8 mouse cellular contexts compared by ENCODE assay signal in the genomic region with DNA sequence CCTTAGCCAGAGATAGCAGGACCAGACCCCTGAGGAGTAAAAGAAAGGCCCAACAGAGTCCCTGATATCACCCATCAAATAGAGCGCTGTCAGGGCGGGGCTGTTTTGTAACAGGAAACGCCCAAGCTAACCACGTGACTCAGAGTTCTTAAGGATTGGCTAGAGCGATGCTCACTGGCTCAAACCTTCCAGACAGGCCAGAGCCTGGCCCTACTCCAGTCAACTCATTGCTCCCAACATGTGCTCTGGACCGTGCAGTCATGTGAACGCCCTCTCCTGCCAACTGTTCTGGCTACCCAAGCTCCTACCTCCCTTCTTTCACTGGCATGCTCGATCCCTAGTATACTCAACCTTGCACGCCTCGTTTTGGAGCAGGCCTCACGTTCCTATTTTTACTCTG.
DNase-seq lines count a peak whose midpoint lies in the region; ATAC-seq lines count a peak whose summit lies in the region.

No protein-coding gene starts in this region.

- H3K4me1 ChIP-seq in embryonic facial prominence, embryonic 15.5 days = peaks cover 49% of the 10 kb centered on the region
- H3K4me1 ChIP-seq in heart, embryonic 16.5 days (ENCODE audit: control insufficient read depth, insufficient read depth, low read length) = peaks cover 32% of the 10 kb centered on the region

- H3K27ac ChIP-seq in embryonic facial prominence, embryonic 15.5 days (replicated peaks) = no peak overlapping the region
- peak overlapping the region; percentile 77 for H3K27ac ChIP-seq in heart, embryonic 16.5 days (ENCODE audit: low read length)

- WGBS in embryonic facial prominence, embryonic 15.5 days = 67% methylated on average over 11 of the region's 11 CpGs
- 49% methylated on average over 11 of the region's 11 CpGs for WGBS in heart, embryonic 16.5 days

- no peak overlapping the region for H3K4me2 ChIP-seq in embryonic facial prominence, embryonic 15.5 days (replicated peaks)
- H3K4me2 ChIP-seq in heart, embryonic 16.5 days (ENCODE audit: low read depth, low read length) = no peak overlapping the region

- H3K36me3 ChIP-seq in embryonic facial prominence, embryonic 15.5 days = no peaks in the 10 kb centered on the region
- no peaks in the 10 kb centered on the region for H3K36me3 ChIP-seq in heart, embryonic 16.5 days (ENCODE audit: control insufficient read depth, insufficient read depth)

- H3K4me3 ChIP-seq in embryonic facial prominence, embryonic 15.5 days (replicated peaks) = no peak overlapping the region
- H3K4me3 ChIP-seq in heart, embryonic 16.5 days (ENCODE audit: low read length) = no peak overlapping the region

- H3K9me3 ChIP-seq in embryonic facial prominence, embryonic 15.5 days (replicated peaks) = no peaks in the 10 kb centered on the region
- no peaks in the 10 kb centered on the region for H3K9me3 ChIP-seq in heart, embryonic 16.5 days (replicated peaks; ENCODE audit: control insufficient read depth, low read length)

- peak; percentile 53 for DNase-seq in right cerebral cortex, adult 18-20 months
- no peak for DNase-seq in right cerebral cortex, postnatal 14 days
- DNase-seq in adipocyte (ENCODE audit: low spot score) (peak; percentile 93), liver (peak; percentile 87)
- DNase-seq in skeletal muscle tissue, adult 2 months (ENCODE audit: low read depth, low spot score) = peak; percentile 96
- no peak for DNase-seq in thymus, adult 18-20 months

- H3K27me3 ChIP-seq in embryonic facial prominence, embryonic 15.5 days = no peaks in the 10 kb centered on the region
- no peaks in the 10 kb centered on the region for H3K27me3 ChIP-seq in heart, embryonic 16.5 days (ENCODE audit: control insufficient read depth, insufficient read depth, low read length)

- peak; percentile 66 for ATAC-seq in embryonic facial prominence, embryonic 15.5 days (ENCODE audit: insufficient number of reproducible peaks, low FRiP score, low TSS enrichment, low read depth)
- ATAC-seq in heart, embryonic 16.5 days (replicated peaks; ENCODE audit: extremely low read depth, insufficient read depth, low FRiP score) = peak; percentile 89

- no peak overlapping the region for H3K9ac ChIP-seq in embryonic facial prominence, embryonic 15.5 days
- H3K9ac ChIP-seq in heart, embryonic 16.5 days (ENCODE audit: low read length) = no peak overlapping the region

Comparison
In these comparisons a context has a peak if more than half of its experiments do, and no peak if none do; other contexts are left out.
1. DNase-seq: peak in right cerebral cortex, adult 18-20 months (single experiment), adipocyte (single experiment), liver (single experiment) and skeletal muscle tissue, adult 2 months (single experiment); none in right cerebral cortex, postnatal 14 days (single experiment) and thymus, adult 18-20 months (0 of 2).